Mouse (Mus musculus): ENCODE measurements at regions not wholly inside any gene's neighbourhood (a gene's known extent, or its start where the extent isn't known, plus 50 kb on each side); places are given as distances from the start of the nearest gene placed in this dataset.
A peak's percentile ranks its signal among the peaks of the same experiment; 100 is the strongest.

DNA sequence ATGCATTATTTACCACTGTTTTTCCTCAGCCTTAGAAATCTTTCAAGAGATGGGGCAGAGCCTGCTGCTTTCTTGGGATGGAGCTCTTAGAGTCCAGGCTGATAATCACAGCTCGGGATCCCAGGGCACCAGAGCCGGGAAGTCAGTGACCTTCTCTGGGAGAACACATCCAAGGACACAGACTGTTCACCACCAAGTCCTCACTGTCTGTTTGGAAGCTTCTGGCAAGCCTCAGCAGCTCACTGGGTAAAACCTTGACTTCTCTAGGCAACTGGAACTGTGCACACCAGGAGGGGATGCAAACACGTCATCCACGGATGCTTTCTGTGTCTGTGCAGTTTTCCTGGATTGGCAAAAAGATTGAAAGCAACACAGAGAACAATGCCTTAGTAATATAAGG is 330.6 kb downstream of the Tcerg1l start:
- no peak overlapping the region for H3K27ac ChIP-seq
- TF ChIP-seq CTCF (conservative IDR thresholded peaks at IDR 0.05) = no peak
- DNase-seq (ENCODE audit: low spot score in 2 of 2) = no peak
- H3K4me3 ChIP-seq = no peak overlapping the region

DNA sequence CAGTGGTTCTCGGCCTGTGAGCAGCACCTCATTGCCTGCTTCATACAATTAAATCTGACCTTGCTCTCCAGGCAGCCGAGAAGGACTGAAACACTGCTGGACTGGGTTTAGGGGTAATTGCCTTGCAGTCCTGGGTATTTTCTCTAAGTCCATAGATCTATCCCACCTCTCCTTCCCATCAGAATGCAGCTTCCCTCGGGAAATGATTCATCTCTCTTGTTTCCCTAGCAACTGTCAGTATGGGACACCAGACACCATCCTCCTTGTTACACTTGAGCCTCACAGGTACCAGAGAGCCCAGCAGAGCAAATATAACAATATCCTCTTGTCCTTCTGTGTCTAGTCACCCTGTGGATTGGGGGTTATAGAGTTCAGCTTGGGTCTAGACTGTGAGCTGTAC is 322.3 kb downstream of the Tcerg1l start:
- no peak for DNase-seq (ENCODE audit: low spot score in 2 of 2)
- no peak overlapping the region for H3K27ac ChIP-seq
- no peak for TF ChIP-seq CTCF (conservative IDR thresholded peaks at IDR 0.05)
- H3K4me3 ChIP-seq = no peak overlapping the region

DNA sequence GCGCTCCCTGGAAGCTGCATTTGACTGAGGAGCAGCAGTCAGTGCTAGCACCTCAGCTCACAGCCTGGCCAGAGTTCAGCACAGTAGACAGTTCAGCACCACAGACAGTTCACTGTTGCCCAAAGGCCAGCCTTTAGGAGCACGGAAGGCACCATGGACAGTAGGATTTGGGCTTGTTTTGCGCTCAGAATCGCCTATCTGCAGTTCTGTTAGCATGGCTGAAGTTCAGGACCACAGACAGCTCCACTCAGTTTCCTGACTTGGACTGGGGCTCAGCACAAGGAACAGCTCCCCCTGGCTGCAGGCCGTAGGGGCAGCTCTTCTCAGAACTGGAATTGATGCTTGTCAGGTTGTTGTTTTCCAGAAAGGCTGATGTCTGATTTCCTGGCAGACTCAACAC is 313.6 kb downstream of the Tcerg1l start:
- Histone ChIP-seq H3K27ac (no peak overlapping the region), H3K4me3 (no peak overlapping the region)
- peak; percentile 47 to 52 for DNase-seq (ENCODE audit: low spot score in 2 of 2)
- TF ChIP-seq CTCF (conservative IDR thresholded peaks at IDR 0.05) = peak; percentile 91

DNA sequence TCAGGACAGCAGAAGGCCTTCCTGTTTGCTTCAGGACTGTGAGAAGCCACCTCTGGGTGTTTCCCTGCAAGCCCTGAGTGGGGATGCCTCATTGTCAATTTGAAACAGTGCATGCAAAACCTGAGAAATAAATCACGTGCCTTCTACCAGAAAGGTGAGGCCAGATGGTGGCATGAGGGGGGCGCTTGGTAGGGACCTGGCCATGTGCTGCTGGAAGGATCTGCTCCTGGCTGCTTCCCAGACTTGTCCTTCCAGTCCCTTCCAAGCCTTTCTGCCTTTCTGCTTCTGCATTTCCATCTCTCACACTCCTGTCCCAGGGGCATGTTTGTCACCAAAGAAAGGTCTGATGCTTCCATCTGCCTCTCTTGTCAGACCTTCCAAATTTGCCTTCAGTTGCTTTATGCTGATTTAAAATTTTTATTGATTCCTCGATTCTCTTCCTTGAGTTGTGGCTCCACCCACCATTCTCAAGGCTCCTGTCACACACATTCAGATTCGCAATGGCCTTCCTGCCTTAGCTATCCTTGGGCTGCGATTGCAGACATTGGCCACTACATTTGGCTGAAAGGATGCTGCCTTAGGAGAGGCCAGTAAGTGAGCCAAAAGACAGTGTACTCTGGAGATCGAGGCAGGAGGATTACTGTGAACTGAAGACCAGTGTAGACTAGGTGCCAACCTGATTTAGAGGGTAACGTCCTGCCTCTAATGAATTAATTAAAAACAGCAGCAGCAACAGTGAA is 289.9 kb downstream of the Tcerg1l start:
- Histone ChIP-seq H3K4me3 (no peak overlapping the region), H3K27ac (no peak overlapping the region)
- no peak for DNase-seq (ENCODE audit: low spot score in 2 of 2)
- no peak for TF ChIP-seq CTCF (conservative IDR thresholded peaks at IDR 0.05)

DNA sequence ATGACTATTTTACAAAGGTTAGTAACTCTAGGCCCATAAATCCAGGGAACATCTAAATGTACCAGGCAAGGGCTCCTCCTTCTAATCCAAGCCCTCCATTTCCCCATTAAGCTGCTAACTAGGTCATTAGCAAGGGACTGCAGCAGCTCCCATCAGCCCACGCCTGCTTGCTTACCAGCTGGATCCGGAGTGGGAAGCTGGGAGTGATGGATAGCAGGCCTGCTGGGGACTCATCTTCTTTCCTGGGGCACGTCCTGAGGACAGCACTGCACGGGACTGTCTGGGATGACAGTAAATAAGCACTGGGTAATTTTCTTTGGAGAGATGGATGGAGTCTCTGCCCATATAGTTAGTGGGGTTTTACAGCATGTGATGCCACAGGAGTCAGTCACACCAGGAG is 276.0 kb downstream of the Tcerg1l start:
- Histone ChIP-seq H3K4me3 (no peak overlapping the region), H3K27ac (peak overlapping the region; percentile 67)
- DNase-seq (ENCODE audit: low spot score in 2 of 2) = peak; percentile 25 to 27
- TF ChIP-seq CTCF (conservative IDR thresholded peaks at IDR 0.05) = no peak

DNA sequence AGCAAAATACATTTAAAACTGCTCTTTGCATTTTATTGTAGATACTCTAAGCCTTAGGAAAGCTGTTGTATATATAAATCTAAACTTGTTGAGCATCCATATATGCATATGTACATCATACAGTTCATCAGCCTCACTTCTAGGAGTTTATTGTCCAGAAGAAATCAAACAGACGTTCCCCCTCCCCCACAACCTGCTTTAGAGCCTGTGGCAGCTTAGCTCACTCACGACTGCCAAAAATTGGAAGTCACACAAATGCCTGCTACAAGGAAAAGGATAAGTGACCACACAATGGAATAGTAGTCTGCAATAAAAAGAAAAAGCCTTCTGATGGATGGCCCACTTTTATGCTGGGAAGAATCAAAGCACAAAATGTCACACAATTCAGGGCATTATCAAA is 267.8 kb downstream of the Tcerg1l start:
- no peak for TF ChIP-seq CTCF (conservative IDR thresholded peaks at IDR 0.05)
- H3K27ac ChIP-seq = no peak overlapping the region
- H3K4me3 ChIP-seq = no peak overlapping the region
- no peak for DNase-seq (ENCODE audit: low spot score in 2 of 2)

DNA sequence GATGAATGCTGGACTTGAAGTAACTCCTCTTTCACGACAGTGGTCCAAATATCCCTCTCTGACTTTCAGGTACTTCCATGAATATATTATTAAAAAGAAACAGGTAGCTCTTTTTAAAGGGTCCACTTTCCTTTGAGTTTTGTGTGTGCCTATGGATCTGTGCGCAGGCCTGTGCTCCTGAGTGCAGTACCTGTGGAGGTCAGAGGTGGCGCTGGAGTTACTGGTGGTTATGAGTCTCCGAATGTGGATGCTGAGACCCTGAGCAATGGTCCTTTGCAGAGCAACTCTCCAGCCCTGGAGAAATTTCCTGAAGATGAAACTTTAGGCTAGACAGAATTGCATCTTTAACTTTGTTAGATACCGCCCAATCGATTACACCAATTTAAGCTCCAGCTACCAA is 264.1 kb downstream of the Tcerg1l start:
- no peak for DNase-seq (ENCODE audit: low spot score in 2 of 2)
- no peak overlapping the region for H3K27ac ChIP-seq
- H3K4me3 ChIP-seq = no peak overlapping the region
- TF ChIP-seq CTCF (conservative IDR thresholded peaks at IDR 0.05) = peak; percentile 28

DNA sequence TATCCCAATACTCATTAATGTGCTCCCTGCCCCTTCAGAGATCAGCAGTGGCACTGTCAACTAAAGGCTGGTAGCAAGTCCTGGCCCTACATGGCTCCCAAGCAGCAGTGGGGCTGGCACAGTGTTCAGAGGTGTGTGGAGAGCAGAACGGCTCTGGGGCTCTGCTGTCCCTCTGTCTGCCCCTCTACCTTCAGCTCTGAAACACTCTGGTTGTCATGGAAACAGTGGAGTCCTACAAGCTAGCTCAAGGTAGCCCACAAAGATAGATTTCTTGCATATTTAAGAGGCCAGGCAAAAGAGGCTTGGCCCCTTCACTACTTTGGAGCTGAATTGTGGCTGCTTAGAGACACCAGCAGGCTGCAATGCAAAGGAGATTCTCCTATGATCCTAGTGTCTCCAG is 259.6 kb downstream of the Tcerg1l start:
- Histone ChIP-seq H3K4me3 (no peak overlapping the region), H3K27ac (no peak overlapping the region)
- TF ChIP-seq CTCF (conservative IDR thresholded peaks at IDR 0.05) = no peak
- DNase-seq (ENCODE audit: low spot score in 2 of 2) = no peak

DNA sequence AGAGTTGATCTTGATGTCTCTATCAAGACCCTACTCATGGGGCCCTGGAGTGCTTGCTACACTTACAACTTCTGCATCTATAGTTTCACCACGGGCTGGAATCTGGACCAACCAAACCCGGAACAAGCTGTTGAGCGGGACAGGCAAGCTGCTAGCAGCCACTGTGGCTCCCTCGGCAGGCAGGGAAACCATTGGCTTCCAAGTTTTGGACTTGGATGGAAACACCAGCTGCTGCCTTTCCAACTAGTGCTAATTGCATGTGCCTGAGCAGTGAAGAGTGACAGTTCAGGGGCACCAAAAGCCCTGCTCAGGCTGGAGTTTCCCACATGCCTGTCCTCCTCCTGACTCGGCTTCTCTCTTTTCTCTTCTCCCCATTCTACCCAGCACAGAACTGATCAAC is 257.8 kb downstream of the Tcerg1l start:
- no peak overlapping the region for H3K4me3 ChIP-seq
- TF ChIP-seq CTCF (conservative IDR thresholded peaks at IDR 0.05) = no peak
- no peak overlapping the region for H3K27ac ChIP-seq
- DNase-seq (ENCODE audit: low spot score in 2 of 2) = no peak

DNA sequence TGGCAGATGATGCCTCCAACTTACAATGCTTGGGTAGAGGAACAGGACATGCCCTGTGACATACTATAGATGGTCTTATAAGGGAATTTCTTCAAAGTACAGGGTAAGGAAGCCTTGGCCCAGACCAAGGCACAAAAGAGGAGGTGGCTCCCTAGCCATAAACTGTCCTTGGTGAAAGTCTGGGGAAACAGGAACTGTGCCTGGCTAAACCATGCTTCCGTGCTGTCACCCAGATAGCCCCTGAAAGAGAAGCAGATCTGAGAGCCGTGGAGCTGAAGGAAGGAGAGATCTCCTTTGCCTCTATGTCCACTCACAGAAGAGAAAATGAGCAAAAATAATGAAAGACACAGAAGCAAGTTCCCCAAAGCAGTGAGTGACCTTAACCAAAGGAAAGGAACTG is 248.0 kb downstream of the Tcerg1l start:
- H3K4me3 ChIP-seq = no peak overlapping the region
- DNase-seq (ENCODE audit: low spot score in 2 of 2) = no peak
- no peak for TF ChIP-seq CTCF (conservative IDR thresholded peaks at IDR 0.05)
- no peak overlapping the region for H3K27ac ChIP-seq

DNA sequence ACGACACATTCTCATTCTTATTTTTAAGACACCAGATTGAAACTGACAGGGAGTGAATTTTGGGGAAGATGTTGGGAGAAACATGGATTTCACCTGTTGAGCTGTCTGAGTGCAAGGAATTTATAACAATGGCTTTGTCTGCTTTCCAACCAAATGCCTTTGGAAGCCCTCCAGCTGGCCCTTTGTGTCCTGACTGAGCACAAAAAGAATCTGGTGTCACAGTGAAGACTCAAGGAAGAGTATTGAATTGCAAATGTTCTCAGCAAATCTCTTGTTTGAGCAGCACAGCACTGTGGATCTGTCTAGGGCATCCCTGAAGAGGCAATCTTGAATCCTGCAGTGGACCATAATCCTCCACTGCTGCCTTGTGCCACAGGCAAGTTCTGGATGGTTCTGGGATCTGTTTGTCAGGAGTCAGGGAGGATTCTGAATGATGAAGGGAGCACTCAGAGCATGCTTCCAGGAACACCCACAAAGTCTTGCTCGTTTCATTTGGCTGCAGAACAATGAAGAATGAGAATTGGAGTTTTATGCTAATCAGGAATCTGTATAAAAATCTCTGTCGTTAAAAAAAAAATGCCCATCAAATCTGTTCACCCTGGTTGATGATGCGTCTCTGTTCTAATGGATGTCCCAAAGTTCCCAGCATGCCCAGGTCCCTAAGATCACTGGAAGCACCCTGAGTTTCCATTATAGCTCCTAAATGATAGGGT is 243.9 kb downstream of the Tcerg1l start:
- DNase-seq (ENCODE audit: low spot score in 2 of 2) = no peak
- Histone ChIP-seq H3K4me3 (no peak overlapping the region), H3K27ac (no peak overlapping the region)
- TF ChIP-seq CTCF (conservative IDR thresholded peaks at IDR 0.05) = no peak
